Mouse (Mus musculus) stomach, embryonic 14.5 days (tissue): ENCODE measurements around the gene 1700008O03Rik. TPM values are rescaled to one million over a fixed set of nuclear protein-coding genes. Genes with fewer than 3 reads are reported as not detected.

ENCODE experiments used
- ATAC-seq: fragments of 200-750 bp; cut with Nextera tagmentation; 2 replicates; pipeline ENCODE4 v1.8.0; 2017; ENCODE audit warnings: low read depth, moderate TSS enrichment; ENCODE audit not compliant: insufficient number of reproducible peaks, insufficient read depth, low FRiP score
- H3K27ac ChIP-seq: fragments of 300-500 bp; sonication (generic); 2 replicates; pipeline ENCODE4 v1.5.1; 2014; ENCODE audit warnings: mild to moderate bottlenecking, low read length, moderate library complexity, mixed read lengths
- H3K27me3 ChIP-seq: fragments of 300-500 bp; sonication (generic); 2 replicates; pipeline ENCODE4 v1.6.1; 2014; ENCODE audit warnings: low read length, control low read depth, mixed read lengths; ENCODE audit not compliant: control insufficient read depth, insufficient read depth
- H3K36me3 ChIP-seq: fragments of 300-500 bp; sonication (generic); 2 replicates; pipeline ENCODE4 v1.6.1; 2014; ENCODE audit warnings: mild to moderate bottlenecking, control low read depth, low read length, moderate library complexity, mixed read lengths; ENCODE audit not compliant: control insufficient read depth, insufficient read depth
- H3K4me1 ChIP-seq: fragments of 300-500 bp; sonication (generic); 2 replicates; pipeline ENCODE4 v1.6.1; 2014; ENCODE audit warnings: low read length, control low read depth, mixed read lengths; ENCODE audit not compliant: control insufficient read depth, insufficient read depth
- H3K4me2 ChIP-seq: fragments of 300-500 bp; sonication (generic); replicated peaks from 2 replicates; pipeline ENCODE4 v1.6.1; 2014; ENCODE audit warnings: low read depth, low read length, control low read depth
- H3K4me3 ChIP-seq: fragments of 300-500 bp; sonication (generic); 2 replicates; pipeline ENCODE4 v1.5.1; 2014; ENCODE audit warnings: low read depth, low read length, control low read depth
- H3K9ac ChIP-seq: fragments of 300-500 bp; sonication (generic); replicated peaks from 2 replicates; pipeline ENCODE4 v1.6.1; 2014; ENCODE audit warnings: low read depth, mild to moderate bottlenecking, control low read depth, low read length, moderate library complexity, mixed read lengths
- H3K9me3 ChIP-seq: fragments of 300-500 bp; sonication (generic); 2 replicates; pipeline ENCODE4 v1.6.1; 2016; ENCODE audit warnings: low read depth, low read length, control low read depth; ENCODE audit not compliant: control insufficient read depth
- WGBS: fragments of 180-500 bp; shearing (Covaris S2); extraction: QIAGEN DNeasy Blood & Tissue Kit; methylation state at CpG from one replicate; pipeline ENCODE4 v1.1.7; 2014; 5-methylcytosine and 5-hydroxymethylcytosine counted together
- polyA plus RNA-seq: library from polyadenylated mRNA; unstranded; fragments of >200 nt; fragmentation: Nextera tagmentation; extraction: Ambion mirVana; gene quantifications from 2 replicates; pipeline ENCODE4 v1.2.1, GENCODE M21; 2014

The 1700008O03Rik gene
- polyA plus RNA-seq, 1 experiment from 2014 or later = 1.2 TPM

DNA sequence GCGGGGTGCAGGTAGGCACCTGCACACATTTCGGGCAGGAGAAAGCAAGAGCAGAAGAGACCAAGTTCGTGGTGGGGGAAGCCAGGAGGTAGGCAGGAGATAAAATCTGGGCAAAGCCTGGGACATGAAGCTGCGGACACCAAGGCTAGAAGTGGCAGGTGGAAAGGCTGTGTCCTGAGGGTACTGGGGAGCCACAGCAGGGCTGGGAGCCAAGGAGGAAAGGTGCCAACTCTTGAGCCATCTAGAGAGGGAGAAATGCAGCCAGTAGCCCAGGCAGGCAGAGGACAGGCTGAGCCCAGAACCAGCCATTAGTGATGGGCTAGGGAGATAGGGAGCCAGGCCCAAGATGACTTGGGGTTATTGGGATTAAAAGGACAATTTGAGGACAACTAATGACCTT is 6.2 kb upstream of the 1700008O03Rik start:
- H3K27ac ChIP-seq = no peak overlapping the region
- H3K9ac ChIP-seq = no peak overlapping the region
- H3K4me2 ChIP-seq = no peak overlapping the region
- 82% methylated on average over 4 of the region's 4 CpGs for WGBS
- ATAC-seq = no peak
- H3K4me3 ChIP-seq = no peak overlapping the region
- H3K36me3 ChIP-seq = no peaks in the 10 kb centered on the region
- H3K4me1 ChIP-seq = no peaks in the 10 kb centered on the region
- no peaks in the 10 kb centered on the region for H3K27me3 ChIP-seq
- no peaks in the 10 kb centered on the region for H3K9me3 ChIP-seq

DNA sequence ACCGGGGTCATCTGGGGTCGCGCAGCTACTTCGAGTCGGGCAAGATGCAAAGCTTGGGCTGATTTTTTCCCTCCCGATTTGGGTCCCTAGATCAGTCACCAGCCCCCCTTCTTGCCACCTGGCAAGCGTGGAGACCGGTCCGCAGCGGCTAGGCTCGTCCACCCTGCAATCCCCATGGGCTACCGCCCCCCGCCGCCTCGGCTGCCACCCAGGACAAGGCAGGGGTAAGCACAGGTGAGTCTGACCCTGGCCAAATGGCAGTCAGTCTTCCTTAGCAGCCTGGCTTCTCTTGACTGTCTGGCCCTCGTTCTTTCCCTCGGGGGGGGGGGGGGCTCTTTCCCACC is 932 bp downstream of the 1700008O03Rik start:
- Histone ChIP-seq H3K27ac (no peak overlapping the region), H3K4me3 (peak overlapping the region; percentile 50), H3K9me3 (no peaks in the 10 kb centered on the region), H3K9ac (0 out of 2 replicates have a peak overlapping the region, but pooled peaks have one; percentile 14), H3K36me3 (no peaks in the 10 kb centered on the region), H3K4me1 (no peaks in the 10 kb centered on the region), H3K4me2 (peak overlapping the region; percentile 98), H3K27me3 (no peaks in the 10 kb centered on the region)
- 2% methylated on average over 16 of the region's 17 CpGs for WGBS
- ATAC-seq = peak; percentile 59; the same call in 1 of the 2 replicates

DNA sequence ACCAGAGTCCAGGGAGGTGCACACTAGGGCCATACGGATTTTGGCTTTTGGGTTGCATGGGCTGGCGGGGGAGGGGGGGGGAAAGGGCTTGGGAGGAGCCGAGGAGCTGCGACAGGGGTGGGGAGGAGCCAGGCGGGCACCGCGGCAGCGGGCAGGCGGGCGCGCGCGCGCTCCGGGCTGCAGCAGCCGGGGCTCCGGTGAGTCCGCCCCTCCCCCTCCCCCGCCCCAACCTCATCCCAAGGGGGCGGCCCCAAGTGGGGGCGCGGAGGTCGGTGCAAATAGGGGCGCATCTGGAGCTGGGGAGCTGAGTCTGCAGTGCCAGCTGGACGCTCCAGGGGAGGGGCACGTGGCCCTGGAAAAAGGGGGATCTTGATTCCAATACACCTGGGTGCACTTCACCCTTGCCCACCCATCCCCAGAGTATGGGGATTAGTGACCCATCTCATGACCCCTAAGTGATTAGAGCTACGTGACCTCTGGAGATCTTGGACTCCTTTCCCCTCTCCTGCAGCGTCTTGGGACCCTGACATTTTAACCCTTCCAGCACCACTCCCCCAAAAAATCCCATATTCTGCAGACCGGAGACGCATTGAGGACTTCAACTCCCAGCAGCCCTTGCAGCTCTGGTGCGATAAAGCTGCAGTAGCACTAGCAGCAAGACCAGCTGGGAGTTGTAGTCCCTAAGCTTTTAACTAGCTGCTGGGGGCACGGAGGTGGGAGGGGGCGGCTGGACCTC is 1.5 kb downstream of the 1700008O03Rik start, which contains the start of gene Syt3:
Syt3 (plus strand) TSS at position 123 of the 736 bp plus-strand sequence.
- Histone ChIP-seq H3K27me3 (no peaks in the 10 kb centered on the region), H3K36me3 (no peaks in the 10 kb centered on the region), H3K9me3 (no peaks in the 10 kb centered on the region), H3K9ac (peak within 1 kb of the TSS; percentile 38; the same call in 1 of the 2 replicates), H3K4me2 (peak within 1 kb of the TSS; percentile 98), H3K27ac (no peak within 1 kb of the TSS), H3K4me3 (peak within 1 kb of the TSS; percentile 50), H3K4me1 (no peaks in the 10 kb centered on the region)
- ATAC-seq = peak; percentile 70
- 0% methylated on average over 26 of the region's 33 CpGs for WGBS

DNA sequence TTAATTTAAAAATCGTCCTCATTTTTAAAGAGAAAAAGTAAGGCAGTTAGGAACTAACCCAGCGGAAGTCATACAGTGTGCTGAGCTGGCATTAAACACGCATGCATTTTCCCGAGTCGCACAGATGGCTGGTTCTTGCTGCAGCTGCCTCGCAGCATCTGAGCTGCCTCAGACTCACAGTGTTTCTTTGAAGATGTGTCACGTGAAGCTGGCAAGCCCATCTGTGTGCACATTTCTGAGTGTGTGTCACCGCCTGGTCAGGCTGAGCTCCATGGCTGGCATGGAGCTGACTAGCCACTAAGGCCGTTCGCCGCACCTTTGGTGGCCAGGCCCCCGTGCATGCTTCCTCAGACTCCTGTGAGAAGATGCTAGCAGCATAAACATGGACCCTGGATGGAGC is 3.1 kb downstream of the 1700008O03Rik start:
- no peaks in the 10 kb centered on the region for H3K27me3 ChIP-seq
- no peaks in the 10 kb centered on the region for H3K9me3 ChIP-seq
- no peak overlapping the region for H3K4me2 ChIP-seq
- no peak overlapping the region for H3K4me3 ChIP-seq
- ATAC-seq = no peak
- no peaks in the 10 kb centered on the region for H3K36me3 ChIP-seq
- no peak overlapping the region for H3K9ac ChIP-seq
- H3K27ac ChIP-seq = no peak overlapping the region
- no peaks in the 10 kb centered on the region for H3K4me1 ChIP-seq
- 80% methylated on average over 12 of the region's 12 CpGs for WGBS

DNA sequence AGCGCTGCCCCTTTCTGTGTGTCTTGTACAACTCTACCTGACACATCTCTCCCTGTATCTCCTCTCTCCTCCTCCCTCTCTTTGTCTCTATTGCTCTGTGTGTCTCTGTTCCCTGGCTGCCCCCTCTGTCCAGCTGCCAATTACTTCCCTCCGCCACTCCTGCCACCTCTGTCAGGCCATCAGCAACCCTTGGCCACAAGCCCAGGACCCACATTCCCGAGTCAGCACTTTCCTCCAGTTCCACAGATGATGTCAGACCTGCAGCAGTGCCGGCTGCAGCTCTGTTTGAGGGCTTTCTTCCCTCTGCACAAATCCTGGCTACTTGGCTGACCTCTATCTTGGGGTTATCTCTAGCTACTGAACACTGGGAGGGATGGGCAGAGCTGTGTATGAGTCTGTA is 7.3 kb downstream of the 1700008O03Rik start:
- H3K4me2 ChIP-seq = no peak overlapping the region
- no peak for ATAC-seq
- H3K9ac ChIP-seq = no peak overlapping the region
- no peaks in the 10 kb centered on the region for H3K36me3 ChIP-seq
- peaks cover 4% of the 10 kb centered on the region; the same call in 1 of the 2 replicates for H3K4me1 ChIP-seq
- H3K27me3 ChIP-seq = no peaks in the 10 kb centered on the region
- whole genome bisulfite sequencing = 37% methylated on average over 4 of the region's 4 CpGs
- H3K27ac ChIP-seq = no peak overlapping the region
- no peak overlapping the region for H3K4me3 ChIP-seq
- no peaks in the 10 kb centered on the region for H3K9me3 ChIP-seq

GRCm38 (mm10) chr7:44375793-44376192 is 9.8 kb downstream of the 1700008O03Rik start:
- H3K9me3 ChIP-seq = no peaks in the 10 kb centered on the region
- H3K9ac ChIP-seq = no peak overlapping the region
- H3K36me3 ChIP-seq = no peaks in the 10 kb centered on the region
- no peak overlapping the region for H3K27ac ChIP-seq
- peaks cover 4% of the 10 kb centered on the region; the same call in 1 of the 2 replicates for H3K4me1 ChIP-seq
- H3K27me3 ChIP-seq = no peaks in the 10 kb centered on the region
- WGBS = 57% methylated on average over 3 of the region's 3 CpGs
- ATAC-seq = no peak
- H3K4me2 ChIP-seq = no peak overlapping the region
- H3K4me3 ChIP-seq = no peak overlapping the region

- H3K4me2 ChIP-seq = peak overlapping the region; percentile 81
- H3K27me3 ChIP-seq = no peaks in the 10 kb centered on the region
- ATAC-seq = no peak
- no peaks in the 10 kb centered on the region for H3K36me3 ChIP-seq
- no peaks in the 10 kb centered on the region for H3K9me3 ChIP-seq
- no peak overlapping the region for H3K9ac ChIP-seq
- peaks cover 4% of the 10 kb centered on the region; the same call in 1 of the 2 replicates for H3K4me1 ChIP-seq
- H3K27ac ChIP-seq = no peak overlapping the region
- WGBS = 14% methylated on average over 10 of the region's 10 CpGs
- H3K4me3 ChIP-seq = no peak overlapping the region
Observed at GRCm38 (mm10) chr7:44375207-44375606, 10.4 kb downstream of the 1700008O03Rik start.

DNA sequence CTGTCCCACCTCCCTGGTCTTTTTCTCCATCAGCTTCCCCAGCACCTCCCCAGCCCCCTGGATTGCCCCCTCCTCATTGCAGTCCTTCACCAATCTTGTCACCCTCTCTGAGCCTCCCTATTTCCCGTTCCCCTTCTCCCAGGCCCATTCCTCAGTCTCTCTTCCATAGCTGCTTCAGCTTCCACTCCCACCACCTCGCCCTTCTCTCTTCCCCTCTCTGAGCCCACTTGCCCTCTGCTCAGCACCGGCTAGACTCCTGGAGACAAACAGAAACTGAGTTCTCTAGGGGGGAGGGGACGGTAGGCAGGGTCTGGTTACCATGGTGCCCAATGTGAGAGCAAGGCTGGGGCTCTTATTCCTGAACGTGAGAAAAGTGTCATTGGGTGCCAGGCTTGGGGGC is 10.9 kb downstream of the 1700008O03Rik start:
- H3K27me3 ChIP-seq = no peaks in the 10 kb centered on the region
- H3K9me3 ChIP-seq = no peaks in the 10 kb centered on the region
- H3K27ac ChIP-seq = peak overlapping the region; percentile 61; the same call in 1 of the 2 replicates
- peaks cover 4% of the 10 kb centered on the region; the same call in 1 of the 2 replicates for H3K4me1 ChIP-seq
- peak overlapping the region; percentile 58 for H3K4me3 ChIP-seq
- H3K36me3 ChIP-seq = no peaks in the 10 kb centered on the region
- peak overlapping the region; percentile 60; the same call in 1 of the 2 replicates for H3K9ac ChIP-seq
- WGBS = 2% methylated on average over 5 of the region's 5 CpGs
- H3K4me2 ChIP-seq = peak overlapping the region; percentile 81
- ATAC-seq = no peak
